Mouse (Mus musculus) T-helper 1 cell (primary cell): ENCODE data around the gene Gm21190.
"Not testable (repeated sequence)": the region's sequence is repeated elsewhere in the genome, so short reads cannot be mapped to it uniquely, and the experiment has no call there.

Experiments
- in situ Hi-C: fragments of 300-600 bp; cut with MboI, MseI; formaldehyde crosslinking; loops from one replicate; pipeline ENCODE4 v1.15.1; 2025; ENCODE audit warnings: high pct_unique_total_duplicates

Gene Gm21190

GRCm38 (mm10) chr5:15490934-15491333, 38.1 kb downstream of the Gm21190 start:
- in situ Hi-C loops = not testable (repeated sequence)

DNA sequence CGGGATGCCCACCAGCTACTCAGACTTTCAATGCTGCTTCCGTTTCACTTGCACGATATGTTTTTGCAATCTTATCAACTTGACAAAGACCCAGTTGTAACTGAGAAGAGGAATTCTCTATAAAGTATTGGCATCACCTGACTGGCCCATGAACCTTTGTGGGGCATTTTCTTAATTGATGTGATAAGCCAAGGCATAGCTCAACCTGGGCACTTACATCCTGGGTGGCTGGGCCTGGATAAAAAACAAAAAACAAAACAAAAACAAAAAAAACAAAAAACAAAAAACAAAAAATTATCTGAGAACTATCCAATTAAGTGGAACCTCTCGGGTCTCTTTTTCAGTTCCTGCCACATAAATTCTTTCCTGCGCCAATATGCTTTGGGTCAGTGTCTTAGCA, 40.3 kb downstream of the Gm21190 start:
- in situ Hi-C loops = loop anchor here (5.0 to 10.0 kb wide), 3 partner anchors 119 to 1986 kb away; partner anchors contain the start of gene Speer4f1

GRCm38 (mm10) chr5:15484616-15485015, 44.4 kb downstream of the Gm21190 start:
- in situ Hi-C loops = loop anchor here (5.0 to 10.0 kb wide), 3 partner anchors 123 to 1990 kb away; partner anchors contain the start of gene Speer4f1

DNA sequence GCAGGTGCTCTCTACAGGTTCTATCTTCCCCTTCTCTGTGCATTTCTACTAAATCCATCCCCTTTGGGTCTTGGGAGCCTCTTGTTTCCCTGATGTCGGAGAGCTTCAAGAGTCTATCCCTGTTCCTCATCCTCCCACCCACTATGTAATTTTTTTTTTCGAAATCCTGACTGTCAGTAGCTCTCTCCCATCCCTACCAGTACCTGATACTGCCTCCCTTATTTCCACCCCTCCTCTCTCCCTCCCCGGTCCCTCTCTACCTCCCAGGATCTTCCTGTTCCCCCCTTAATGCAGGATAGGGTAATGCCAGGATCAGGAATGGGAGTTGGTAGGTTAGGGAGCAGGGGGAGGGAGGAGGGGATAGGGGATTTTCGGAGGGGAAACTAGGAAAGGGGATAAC, 45.4 kb downstream of the Gm21190 start:
- in situ Hi-C loops = loop anchor here (10.0 kb wide), 2 partner anchors 1501 to 1991 kb away; partner anchors contain the start of gene Speer4f1

- in situ Hi-C loops = loop anchor here (10.0 kb wide), 2 partner anchors 1502 to 1992 kb away; partner anchors contain the start of gene Speer4f1
Observed at GRCm38 (mm10) chr5:15482815-15483214, 46.2 kb downstream of the Gm21190 start.

DNA sequence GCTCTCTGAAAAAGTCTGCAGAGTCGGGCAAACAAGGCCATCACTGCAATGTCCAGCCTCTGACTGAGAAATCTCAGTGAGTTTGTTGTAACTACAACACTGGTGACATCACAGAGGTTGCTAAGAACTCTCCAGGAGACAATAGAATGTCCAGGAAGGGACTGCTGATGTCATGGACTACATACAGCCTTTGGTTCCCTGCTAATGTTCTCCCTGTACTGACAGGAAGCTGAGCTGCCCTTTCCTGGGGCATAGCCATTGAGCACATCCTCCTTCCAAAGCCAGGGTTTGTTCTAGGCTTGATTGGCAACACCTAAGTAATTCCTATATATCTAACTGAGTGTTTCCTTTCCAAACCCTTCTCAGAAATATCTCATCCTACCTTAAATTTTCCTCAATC, 52.6 kb downstream of the Gm21190 start, which contains the start of gene Gm21149:
Gene Gm21149 (minus strand): TSS at position 101 of the 400 bp plus-strand sequence.
- in situ Hi-C loops = loop anchor here (5.0 kb wide), 1 partner anchor 51 kb away; the partner anchor contains the start of gene Gm21190
